Mouse (Mus musculus): ENCODE data around the gene Akap13. TPM values are rescaled to one million over a fixed set of nuclear protein-coding genes. Genes with fewer than 3 reads are reported as not detected.

Akap13 gene
- polyA plus RNA-seq, 1 experiment = 107 TPM

GRCm38 (mm10) chr7:75686827-75687164, 231.5 kb downstream of the Akap13 start:
- TF ChIP-seq CTCF (IDR thresholded peaks at IDR 0.05; ENCODE audit: control insufficient read depth, insufficient read depth, low read length) (no peak), POLR2A (IDR thresholded peaks at IDR 0.05; ENCODE audit: borderline replicate concordance, control insufficient read depth, low read depth, low read length) (no peak)
- no peak overlapping the region for H3K4me3 ChIP-seq (replicated peaks; ENCODE audit: control insufficient read depth, low read depth, low read length)
- 76% methylated on average over 1 of the region's 1 CpGs for WGBS
- no peaks in the 10 kb centered on the region; the same call in 1 of the 2 replicates for H3K4me1 ChIP-seq (ENCODE audit: control insufficient read depth, insufficient read depth, low read length)
- no peak overlapping the region for H3K27ac ChIP-seq (ENCODE audit: control insufficient read depth, insufficient read depth, low read depth, low read length, poor library complexity)

- H3K4me1 ChIP-seq (ENCODE audit: control insufficient read depth, insufficient read depth, low read length) = no peaks in the 10 kb centered on the region; the same call in 1 of the 2 replicates
- TF ChIP-seq POLR2A (IDR thresholded peaks at IDR 0.05; ENCODE audit: borderline replicate concordance, control insufficient read depth, low read depth, low read length) (no peak), CTCF (IDR thresholded peaks at IDR 0.05; ENCODE audit: control insufficient read depth, insufficient read depth, low read length) (peak; percentile 35; the same call in 1 of the 2 replicates)
- H3K4me3 ChIP-seq (replicated peaks; ENCODE audit: control insufficient read depth, low read depth, low read length) = no peak overlapping the region
- H3K27ac ChIP-seq (ENCODE audit: control insufficient read depth, insufficient read depth, low read depth, low read length, poor library complexity) = no peak overlapping the region
- 86% methylated on average over 3 of the region's 3 CpGs for whole genome bisulfite sequencing
These were observed 232.8 kb downstream of the Akap13 start for GRCm38 (mm10) chr7:75688144-75688543.

GRCm38 (mm10) chr7:75694777-75695176, 239.4 kb downstream of the Akap13 start:
- Histone ChIP-seq H3K4me3 (replicated peaks; ENCODE audit: control insufficient read depth, low read depth, low read length) (no peak overlapping the region), H3K4me1 (ENCODE audit: control insufficient read depth, insufficient read depth, low read length) (peaks cover 1% of the 10 kb centered on the region; the same call in 1 of the 2 replicates), H3K27ac (ENCODE audit: control insufficient read depth, insufficient read depth, low read depth, low read length, poor library complexity) (no peak overlapping the region)
- WGBS = 88% methylated on average over 5 of the region's 5 CpGs
- no peak for TF ChIP-seq CTCF (IDR thresholded peaks at IDR 0.05; ENCODE audit: control insufficient read depth, insufficient read depth, low read length)
- no peak for TF ChIP-seq POLR2A (IDR thresholded peaks at IDR 0.05; ENCODE audit: borderline replicate concordance, control insufficient read depth, low read depth, low read length)

GRCm38 (mm10) chr7:75699836-75700235, 244.5 kb downstream of the Akap13 start:
- Histone ChIP-seq H3K4me3 (replicated peaks; ENCODE audit: control insufficient read depth, low read depth, low read length) (no peak overlapping the region), H3K4me1 (ENCODE audit: control insufficient read depth, insufficient read depth, low read length) (peaks cover 3% of the 10 kb centered on the region; the same call in 1 of the 2 replicates), H3K27ac (ENCODE audit: control insufficient read depth, insufficient read depth, low read depth, low read length, poor library complexity) (no peak overlapping the region; the same call in 1 of the 2 replicates)
- 8% methylated on average over 5 of the region's 5 CpGs for WGBS
- no peak for TF ChIP-seq POLR2A (IDR thresholded peaks at IDR 0.05; ENCODE audit: borderline replicate concordance, control insufficient read depth, low read depth, low read length)
- TF ChIP-seq CTCF (IDR thresholded peaks at IDR 0.05; ENCODE audit: control insufficient read depth, insufficient read depth, low read length) = no peak

- WGBS = 38% methylated on average over 10 of the region's 10 CpGs
- Histone ChIP-seq H3K4me1 (ENCODE audit: control insufficient read depth, insufficient read depth, low read length) (peaks cover 3% of the 10 kb centered on the region; the same call in 1 of the 2 replicates), H3K27ac (ENCODE audit: control insufficient read depth, insufficient read depth, low read depth, low read length, poor library complexity) (no peak overlapping the region; the same call in 1 of the 2 replicates), H3K4me3 (replicated peaks; ENCODE audit: control insufficient read depth, low read depth, low read length) (no peak overlapping the region)
- TF ChIP-seq CTCF (IDR thresholded peaks at IDR 0.05; ENCODE audit: control insufficient read depth, insufficient read depth, low read length) (no peak), POLR2A (IDR thresholded peaks at IDR 0.05; ENCODE audit: borderline replicate concordance, control insufficient read depth, low read depth, low read length) (no peak)
These were observed 245.5 kb downstream of the Akap13 start for GRCm38 (mm10) chr7:75700771-75701345.

- Histone ChIP-seq H3K27ac (ENCODE audit: control insufficient read depth, insufficient read depth, low read depth, low read length, poor library complexity) (peak overlapping the region; percentile 55), H3K4me3 (replicated peaks; ENCODE audit: control insufficient read depth, low read depth, low read length) (peak overlapping the region; percentile 61), H3K4me1 (ENCODE audit: control insufficient read depth, insufficient read depth, low read length) (peaks cover 4% of the 10 kb centered on the region; the same call in 1 of the 2 replicates)
- WGBS = 3% methylated on average over 7 of the region's 7 CpGs
- TF ChIP-seq POLR2A (IDR thresholded peaks at IDR 0.05; ENCODE audit: borderline replicate concordance, control insufficient read depth, low read depth, low read length) = no peak
- TF ChIP-seq CTCF (IDR thresholded peaks at IDR 0.05; ENCODE audit: control insufficient read depth, insufficient read depth, low read length) = no peak
These were observed 246.4 kb downstream of the Akap13 start for GRCm38 (mm10) chr7:75701761-75702160.

GRCm38 (mm10) chr7:75702368-75702767, 247.0 kb downstream of the Akap13 start:
- WGBS = 8% methylated on average over 3 of the region's 3 CpGs
- TF ChIP-seq POLR2A (IDR thresholded peaks at IDR 0.05; ENCODE audit: borderline replicate concordance, control insufficient read depth, low read depth, low read length) (no peak), CTCF (IDR thresholded peaks at IDR 0.05; ENCODE audit: control insufficient read depth, insufficient read depth, low read length) (no peak)
- H3K27ac ChIP-seq (ENCODE audit: control insufficient read depth, insufficient read depth, low read depth, low read length, poor library complexity) = peak overlapping the region; percentile 29; the same call in 1 of the 2 replicates
- peak overlapping the region; percentile 56 for H3K4me3 ChIP-seq (replicated peaks; ENCODE audit: control insufficient read depth, low read depth, low read length)
- peaks cover 4% of the 10 kb centered on the region; the same call in 1 of the 2 replicates for H3K4me1 ChIP-seq (ENCODE audit: control insufficient read depth, insufficient read depth, low read length)

GRCm38 (mm10) chr7:75702966-75703645, 247.8 kb downstream of the Akap13 start:
- 29% methylated on average over 3 of the region's 3 CpGs for WGBS
- TF ChIP-seq POLR2A (IDR thresholded peaks at IDR 0.05; ENCODE audit: borderline replicate concordance, control insufficient read depth, low read depth, low read length) (no peak), CTCF (IDR thresholded peaks at IDR 0.05; ENCODE audit: control insufficient read depth, insufficient read depth, low read length) (no peak)
- H3K4me3 ChIP-seq (replicated peaks; ENCODE audit: control insufficient read depth, low read depth, low read length) = peak overlapping the region; percentile 56
- peak overlapping the region; percentile 29; the same call in 1 of the 2 replicates for H3K27ac ChIP-seq (ENCODE audit: control insufficient read depth, insufficient read depth, low read depth, low read length, poor library complexity)
- peaks cover 4% of the 10 kb centered on the region; the same call in 1 of the 2 replicates for H3K4me1 ChIP-seq (ENCODE audit: control insufficient read depth, insufficient read depth, low read length)

Data from bone marrow, adult 2 months (tissue).